Mouse (Mus musculus) embryonic facial prominence, embryonic 14.5 days (tissue): ENCODE data around the gene Xpo5. TPM values are rescaled to one million over a fixed set of nuclear protein-coding genes. Genes with fewer than 3 reads are reported as not detected.

ENCODE experiments used
- ATAC-seq: fragments of 200-750 bp; cut with Nextera tagmentation; 2 replicates; pipeline ENCODE4 v1.8.0; 2017; ENCODE audit warnings: low read depth, moderate number of reproducible peaks, moderate TSS enrichment
- DNase-seq: peaks from one replicate; pipeline ENCODE4 v3.0.0-alpha.2; 2015; ENCODE audit warnings: low spot score
- H3K27ac ChIP-seq: fragments of 300-500 bp; sonication (generic); replicated peaks from 2 replicates; pipeline ENCODE4 v1.5.1; 2014; ENCODE audit warnings: low read depth, mild to moderate bottlenecking, low read length, moderate library complexity
- H3K27me3 ChIP-seq: fragments of 300-500 bp; sonication (generic); replicated peaks from 2 replicates; pipeline ENCODE4 v1.6.1; 2014; ENCODE audit warnings: low read length; ENCODE audit not compliant: control insufficient read depth, insufficient read depth
- H3K36me3 ChIP-seq: fragments of 300-500 bp; sonication (generic); 2 replicates; pipeline ENCODE4 v1.6.1; 2014; ENCODE audit warnings: low read length, mixed read lengths; ENCODE audit not compliant: control insufficient read depth, insufficient read depth
- H3K4me1 ChIP-seq: fragments of 300-500 bp; sonication (generic); 2 replicates; pipeline ENCODE4 v1.6.1; 2014; ENCODE audit warnings: antibody characterized with exemption, low read length; ENCODE audit not compliant: control insufficient read depth, insufficient read depth
- H3K4me2 ChIP-seq: fragments of 300-500 bp; sonication (generic); 2 replicates; pipeline ENCODE4 v1.6.1; 2014; ENCODE audit warnings: low read depth, mild to moderate bottlenecking, low read length, moderate library complexity, mixed read lengths
- H3K4me3 ChIP-seq: fragments of 300-500 bp; sonication (generic); 2 replicates; pipeline ENCODE4 v1.5.1; 2014; ENCODE audit warnings: low read depth, mild to moderate bottlenecking, low read length
- H3K9ac ChIP-seq: fragments of 300-500 bp; sonication (generic); 2 replicates; pipeline ENCODE4 v1.6.1; 2014; ENCODE audit warnings: low read depth, mild to moderate bottlenecking, low read length, moderate library complexity, mixed read lengths
- H3K9me3 ChIP-seq: fragments of 300-500 bp; sonication (generic); 2 replicates; pipeline ENCODE4 v1.6.1; 2016; ENCODE audit warnings: low read length; ENCODE audit not compliant: control insufficient read depth
- WGBS: fragments of 180-500 bp; shearing (Covaris S2); extraction: QIAGEN DNeasy Blood & Tissue Kit; methylation state at CpG from one replicate; pipeline ENCODE4 v1.1.7; 2014; 5-methylcytosine and 5-hydroxymethylcytosine counted together
- polyA plus RNA-seq: library from polyadenylated mRNA; unstranded; fragments of >200 nt; fragmentation: Nextera tagmentation; extraction: Ambion mirVana; gene quantifications from 2 replicates; pipeline ENCODE4 v1.2.1, GENCODE M21; 2014

Xpo5 gene
- polyA plus RNA-seq, 1 experiment from 2014 or later, result 42.3 TPM

DNA sequence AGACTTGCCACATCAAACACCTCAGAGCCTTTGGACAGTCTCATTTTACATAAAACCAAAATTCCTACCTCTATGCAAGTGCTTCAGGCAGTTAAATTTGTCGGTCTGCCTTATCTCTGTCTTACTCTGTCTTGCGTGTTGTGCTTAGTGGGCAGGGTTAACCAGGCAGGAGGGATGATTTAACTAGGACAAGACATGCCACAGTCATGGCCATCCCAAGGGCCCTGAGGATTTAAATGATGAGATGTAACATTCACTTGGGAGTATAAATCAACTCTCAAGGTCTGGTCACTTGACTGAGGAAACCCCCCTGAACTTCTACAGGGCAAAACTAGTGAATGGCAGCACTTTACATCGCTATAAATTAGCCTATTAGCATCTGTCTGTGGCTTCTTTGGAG is 19.0 kb downstream of the Xpo5 start:
- H3K27me3 ChIP-seq, result no peaks in the 10 kb centered on the region
- no peak overlapping the region for H3K27ac ChIP-seq
- H3K4me3 ChIP-seq, result no peak overlapping the region
- no peak for ATAC-seq
- no peaks in the 10 kb centered on the region for H3K4me1 ChIP-seq
- H3K4me2 ChIP-seq, result no peak overlapping the region
- 81% methylated on average over 3 of the region's 3 CpGs for WGBS
- DNase-seq, result no peak
- H3K36me3 ChIP-seq, result peaks cover 99% of the 10 kb centered on the region
- no peak overlapping the region for H3K9ac ChIP-seq
- H3K9me3 ChIP-seq, result no peaks in the 10 kb centered on the region

- 64% methylated on average over 7 of the region's 7 CpGs for WGBS
- no peak overlapping the region for H3K4me3 ChIP-seq
- no peaks in the 10 kb centered on the region for H3K9me3 ChIP-seq
- peaks cover 91% of the 10 kb centered on the region for H3K36me3 ChIP-seq
- H3K27ac ChIP-seq, result no peak overlapping the region
- DNase-seq (no peak), ATAC-seq (no peak)
- H3K9ac ChIP-seq, result no peak overlapping the region
- no peaks in the 10 kb centered on the region for H3K27me3 ChIP-seq
- H3K4me1 ChIP-seq, result no peaks in the 10 kb centered on the region
- H3K4me2 ChIP-seq, result no peak overlapping the region
Observed at GRCm38 (mm10) chr17:46227576-46227975, 25.0 kb downstream of the Xpo5 start.

DNA sequence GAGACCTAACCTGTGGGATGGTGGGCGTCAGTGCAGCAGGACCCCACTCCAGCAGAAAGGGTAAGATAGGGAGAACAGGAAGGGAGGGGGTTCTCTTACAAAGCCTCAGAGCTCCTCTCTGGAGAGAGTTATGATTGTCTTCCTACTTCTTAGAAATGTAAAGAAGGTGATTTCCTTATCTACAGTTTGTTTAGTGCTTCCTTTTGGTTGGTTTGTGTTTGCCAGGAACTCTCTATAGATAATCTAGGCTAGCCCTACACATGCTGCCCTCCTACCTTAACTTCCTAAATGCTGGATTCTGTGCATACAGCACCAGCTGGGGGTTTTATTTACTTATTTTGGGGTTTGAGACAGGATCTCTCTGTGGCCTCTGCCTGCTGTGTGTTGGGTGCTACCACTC is 33.5 kb downstream of the Xpo5 start:
- Histone ChIP-seq H3K27ac (no peak overlapping the region), H3K4me1 (no peaks in the 10 kb centered on the region), H3K36me3 (peaks cover 84% of the 10 kb centered on the region), H3K27me3 (no peaks in the 10 kb centered on the region), H3K4me3 (no peak overlapping the region), H3K9me3 (no peaks in the 10 kb centered on the region), H3K9ac (no peak overlapping the region), H3K4me2 (no peak overlapping the region)
- 79% methylated on average over 1 of the region's 1 CpGs for WGBS
- DNase-seq (no peak), ATAC-seq (no peak)

DNA sequence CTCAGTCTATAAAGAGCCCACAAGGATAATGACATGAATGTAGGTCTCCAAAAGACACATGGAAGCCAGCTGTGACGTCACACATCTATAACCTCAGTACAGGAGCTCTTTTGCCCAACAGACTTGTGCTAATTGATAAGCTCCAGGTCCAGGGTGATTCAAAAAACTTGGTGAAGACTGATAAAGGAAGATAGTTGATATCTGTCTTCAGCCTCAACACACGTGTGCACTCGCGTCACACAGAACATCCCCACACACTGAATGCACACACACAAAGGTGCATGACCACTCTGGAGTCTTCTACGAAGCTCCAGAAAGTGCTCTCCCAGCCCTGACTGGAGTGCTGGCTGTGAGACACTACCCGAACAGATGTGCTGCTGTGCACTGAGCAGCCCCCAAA is 34.5 kb downstream of the Xpo5 start:
- Histone ChIP-seq H3K4me1 (no peaks in the 10 kb centered on the region), H3K27me3 (no peaks in the 10 kb centered on the region), H3K9ac (no peak overlapping the region), H3K9me3 (no peaks in the 10 kb centered on the region), H3K27ac (no peak overlapping the region), H3K4me2 (no peak overlapping the region), H3K36me3 (peaks cover 87% of the 10 kb centered on the region), H3K4me3 (no peak overlapping the region)
- 92% methylated on average over 6 of the region's 6 CpGs for WGBS
- ATAC-seq (no peak), DNase-seq (no peak)

DNA sequence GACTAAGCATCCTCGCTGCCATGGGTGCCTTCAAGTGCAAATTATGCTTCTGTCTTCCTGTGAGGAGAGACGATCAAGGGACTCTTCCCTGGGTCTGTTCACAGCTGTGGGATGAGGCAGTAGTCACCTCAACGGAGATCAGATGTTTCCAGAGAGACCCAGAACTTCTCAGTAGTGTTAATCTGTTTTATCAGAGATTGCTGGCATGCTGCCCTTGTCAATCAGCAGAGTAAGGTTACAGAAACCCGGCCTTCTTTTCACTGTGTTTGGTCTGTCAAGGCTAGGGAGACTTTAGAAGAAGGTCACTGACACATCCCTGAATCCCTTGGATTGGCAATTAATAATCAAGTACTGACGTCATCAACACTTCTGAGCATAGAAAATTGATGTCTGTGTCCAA is 34.9 kb downstream of the Xpo5 start:
- H3K9ac ChIP-seq, result no peak overlapping the region
- peaks cover 91% of the 10 kb centered on the region for H3K36me3 ChIP-seq
- H3K27me3 ChIP-seq, result no peaks in the 10 kb centered on the region
- ATAC-seq, result no peak
- H3K4me3 ChIP-seq, result no peak overlapping the region
- WGBS, result 81% methylated on average over 5 of the region's 5 CpGs
- no peak overlapping the region for H3K27ac ChIP-seq
- no peak for DNase-seq
- no peak overlapping the region for H3K4me2 ChIP-seq
- no peaks in the 10 kb centered on the region for H3K4me1 ChIP-seq
- H3K9me3 ChIP-seq, result no peaks in the 10 kb centered on the region

- H3K36me3 ChIP-seq, result peaks cover 92% of the 10 kb centered on the region
- WGBS, result 97% methylated on average over 14 of the region's 15 CpGs
Observed at GRCm38 (mm10) chr17:46239516-46240114, 37.0 kb downstream of the Xpo5 start.

DNA sequence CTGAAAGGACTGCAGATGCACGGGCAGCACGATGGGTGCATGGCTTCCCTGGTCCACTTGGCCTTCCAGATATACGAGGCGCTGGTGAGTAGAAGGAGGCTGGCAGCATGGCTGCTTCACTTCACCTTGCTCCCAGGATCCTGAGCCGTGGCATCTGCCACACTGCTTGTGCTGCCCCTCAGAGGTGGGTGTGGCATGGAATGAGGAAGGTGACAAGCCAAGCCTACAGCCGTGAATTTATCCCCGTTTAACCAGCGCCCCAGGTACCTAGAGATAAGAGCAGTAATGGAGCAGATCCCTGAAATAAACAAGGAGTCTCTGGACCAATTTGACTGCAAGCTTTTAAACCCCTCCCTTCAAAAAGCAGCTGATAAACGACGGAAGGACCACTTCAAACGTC is 38.9 kb downstream of the Xpo5 start:
- no peak for ATAC-seq
- Histone ChIP-seq H3K27ac (no peak overlapping the region), H3K27me3 (no peaks in the 10 kb centered on the region), H3K9ac (no peak overlapping the region), H3K4me3 (no peak overlapping the region), H3K36me3 (peaks cover 99% of the 10 kb centered on the region), H3K4me2 (no peak overlapping the region), H3K9me3 (no peaks in the 10 kb centered on the region), H3K4me1 (no peaks in the 10 kb centered on the region)
- 77% methylated on average over 11 of the region's 11 CpGs for WGBS
- no peak for DNase-seq

More at GRCm38 (mm10) chr17:46239516-46240114, 37.0 kb downstream of the Xpo5 start:
- no peak overlapping the region for H3K4me3 ChIP-seq
- H3K9ac ChIP-seq, result no peak overlapping the region
- H3K27me3 ChIP-seq, result no peaks in the 10 kb centered on the region
- ATAC-seq, result no peak
- H3K4me2 ChIP-seq, result no peak overlapping the region
- DNase-seq, result no peak
- H3K9me3 ChIP-seq, result no peaks in the 10 kb centered on the region
- H3K27ac ChIP-seq, result no peak overlapping the region
- no peaks in the 10 kb centered on the region for H3K4me1 ChIP-seq

- Histone ChIP-seq H3K4me3 (no peak overlapping the region), H3K4me1 (peaks cover 7% of the 10 kb centered on the region), H3K27me3 (no peaks in the 10 kb centered on the region), H3K4me2 (no peak overlapping the region), H3K36me3 (peaks cover 94% of the 10 kb centered on the region), H3K27ac (no peak overlapping the region), H3K9me3 (no peaks in the 10 kb centered on the region), H3K9ac (no peak overlapping the region)
- ATAC-seq (no peak), DNase-seq (no peak)
- WGBS, result 87% methylated on average over 13 of the region's 13 CpGs
Observed at GRCm38 (mm10) chr17:46242274-46242673, 39.7 kb downstream of the Xpo5 start.

DNA sequence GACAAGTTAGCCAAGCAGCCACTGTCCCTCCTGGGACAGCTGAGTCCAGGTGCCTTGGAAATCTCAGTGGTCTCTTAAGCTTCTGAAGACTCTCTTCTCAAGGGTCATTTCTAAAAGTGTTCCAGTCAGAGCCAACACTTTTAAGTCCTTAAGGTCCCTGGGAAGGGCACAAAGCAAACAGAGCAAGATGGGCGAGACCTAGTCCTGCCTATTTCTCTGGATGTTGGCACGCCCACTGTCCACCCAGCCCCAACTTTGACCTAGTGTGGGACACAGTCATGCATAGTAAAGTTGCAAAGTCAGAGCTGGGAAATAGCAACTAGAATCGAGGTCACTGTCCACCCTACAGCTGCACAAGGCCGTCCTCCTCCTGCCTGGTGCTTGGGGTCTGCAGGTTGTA is 40.4 kb downstream of the Xpo5 start:
- no peak overlapping the region for H3K27ac ChIP-seq
- WGBS, result 87% methylated on average over 4 of the region's 4 CpGs

More for the DNA sequence above, 40.4 kb downstream of the Xpo5 start:
- Histone ChIP-seq H3K36me3 (peaks cover 87% of the 10 kb centered on the region), H3K9me3 (no peaks in the 10 kb centered on the region), H3K9ac (no peak overlapping the region), H3K4me2 (no peak overlapping the region), H3K4me1 (peaks cover 7% of the 10 kb centered on the region), H3K27me3 (no peaks in the 10 kb centered on the region), H3K4me3 (no peak overlapping the region)
- ATAC-seq, result no peak
- no peak for DNase-seq
